Mouse (Mus musculus): Measurements from ENCODE around the gene Pten.
"Not testable (repeated sequence)": the region's sequence is repeated elsewhere in the genome, so short reads cannot be mapped to it uniquely, and the experiment has no call there.

Pten gene

DNA sequence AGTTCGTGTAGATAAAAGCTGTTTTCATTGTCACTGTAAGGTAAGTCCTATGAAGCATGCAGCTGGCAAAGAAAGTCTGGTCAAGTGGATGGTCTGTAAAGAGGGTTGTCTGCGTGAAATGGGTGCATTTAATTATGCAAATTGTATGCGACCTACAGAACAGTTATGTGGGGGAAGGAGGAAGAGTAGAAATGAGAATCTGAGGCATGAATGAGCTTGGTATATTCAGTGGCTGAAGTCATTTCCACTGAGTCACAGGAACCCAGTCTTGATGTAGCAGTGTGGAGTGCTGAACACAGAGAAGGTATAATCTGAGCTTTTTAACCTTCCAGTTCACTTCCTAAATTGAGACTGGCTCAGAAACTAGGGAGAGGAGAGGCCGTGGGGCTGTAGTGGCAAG, 61.5 kb downstream of the Pten start:
- no peak for DNase-seq

DNA sequence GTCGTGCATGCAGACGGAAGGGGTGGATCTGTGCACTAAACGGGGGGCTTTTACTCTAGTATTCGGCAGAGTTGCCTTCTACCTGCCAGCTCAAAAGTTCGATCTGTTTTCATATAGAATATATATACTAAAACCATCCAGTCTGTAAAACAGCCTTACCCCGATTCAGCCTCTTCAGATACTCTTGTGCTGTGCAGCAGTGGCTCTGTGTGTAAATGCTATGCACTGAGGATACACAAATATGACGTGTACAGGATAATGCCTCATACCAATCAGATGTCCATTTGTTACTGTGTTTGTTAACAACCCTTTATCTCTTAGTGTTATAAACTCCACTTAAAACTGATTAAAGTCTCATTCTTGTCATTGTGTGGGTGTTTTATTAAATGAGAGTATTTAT, 65.7 kb downstream of the Pten start:
- not testable (repeated sequence) for DNase-seq

DNA sequence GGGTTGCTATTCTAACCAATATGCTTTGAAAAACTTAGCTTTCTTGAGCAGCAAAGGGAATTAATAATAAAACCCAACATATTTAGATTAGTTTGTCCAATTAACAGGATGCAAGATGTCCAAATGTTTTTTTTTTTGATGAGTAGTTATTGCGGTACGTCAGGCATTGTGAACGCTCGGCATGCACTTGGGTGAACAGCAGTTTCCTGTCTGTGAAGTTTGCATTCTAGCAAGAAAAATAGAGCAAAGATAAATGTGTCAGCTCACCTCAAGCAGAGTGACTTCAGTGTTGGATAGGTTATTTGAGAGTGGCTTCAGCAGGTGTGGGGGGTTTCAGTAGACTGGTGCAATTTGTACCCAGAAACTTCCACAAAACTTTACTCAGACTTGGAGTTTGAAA, 69.3 kb downstream of the Pten start:
- no peak for DNase-seq

DNA sequence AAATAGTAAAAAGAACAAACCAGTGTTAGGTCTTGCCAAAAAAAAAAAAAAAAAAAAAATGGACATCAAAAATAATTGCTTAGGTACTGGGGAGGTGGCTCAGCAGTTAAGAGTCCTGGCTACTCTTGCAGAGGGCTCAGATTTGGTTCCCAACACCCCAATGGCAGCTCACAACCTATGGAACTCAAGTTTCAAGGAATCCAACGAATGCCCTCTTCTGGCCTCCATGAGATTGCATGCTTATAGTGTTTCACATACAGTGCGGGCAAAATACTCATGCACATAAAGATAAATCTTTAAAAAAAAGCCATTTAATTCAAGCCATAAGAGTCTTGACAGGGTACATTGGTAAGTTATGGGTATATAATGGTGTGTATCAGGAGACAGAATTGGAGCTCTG, 72.6 kb downstream of the Pten start:
- no peak for DNase-seq

DNA sequence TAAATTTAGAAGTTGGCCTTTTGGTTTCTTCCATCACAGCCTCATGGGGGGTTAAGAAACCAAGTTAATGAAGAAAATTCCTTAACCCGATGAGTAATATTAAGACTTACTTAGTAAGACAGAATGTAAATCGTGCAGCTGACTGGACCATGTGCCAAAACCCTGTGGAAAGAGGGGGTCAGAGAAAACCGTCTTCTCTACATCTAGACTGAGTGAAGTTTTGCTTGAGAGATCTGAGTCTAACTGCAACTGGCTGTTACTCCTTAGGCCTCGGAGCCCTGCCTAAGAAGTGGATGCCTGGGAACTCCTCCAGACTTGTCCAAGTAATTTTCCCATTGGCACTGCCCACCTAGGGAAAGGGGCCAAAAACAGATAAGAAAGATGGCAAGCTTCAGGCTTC, 74.0 kb downstream of the Pten start:
- DNase-seq = peak; percentile 31 to 43

DNA sequence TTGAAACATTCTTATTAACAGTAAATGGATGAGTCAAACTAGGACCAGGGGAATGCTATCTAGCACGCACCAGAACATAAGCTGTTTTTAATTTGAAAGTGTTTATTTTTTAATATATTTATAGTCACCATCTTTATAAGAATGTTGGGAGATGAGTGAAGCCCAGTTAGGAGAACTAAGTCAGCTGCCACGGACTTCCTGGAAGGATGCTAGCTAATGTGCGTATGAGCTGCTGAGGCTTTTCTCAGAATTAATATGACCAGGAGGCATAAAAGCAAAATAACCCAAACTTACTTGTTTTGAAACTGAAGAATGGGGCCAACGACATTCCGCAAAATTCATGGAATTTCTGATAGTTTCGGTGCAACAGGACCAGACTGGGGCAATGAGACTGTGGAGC, 83.2 kb downstream of the Pten start:
- no peak for DNase-seq

DNA sequence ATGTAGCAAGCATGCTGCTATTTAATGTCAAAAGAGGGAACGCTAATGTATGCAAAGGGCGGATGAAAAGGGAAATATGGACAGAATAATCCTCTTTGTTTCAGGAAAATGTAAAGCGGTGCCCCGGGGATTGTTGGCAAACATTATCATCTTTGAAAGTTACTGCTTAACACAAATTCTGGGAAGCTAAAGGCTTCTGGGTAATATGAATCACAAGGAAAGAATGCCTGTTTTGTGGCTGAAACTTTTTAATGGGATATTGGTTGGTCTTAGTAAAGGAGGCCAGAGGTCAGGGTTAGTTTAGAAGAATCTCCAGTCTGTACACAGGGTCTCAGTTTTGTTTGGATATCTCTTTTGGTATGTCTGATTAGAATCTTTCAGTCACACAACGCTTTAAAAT, 87.2 kb downstream of the Pten start:
- no peak for DNase-seq

DNA sequence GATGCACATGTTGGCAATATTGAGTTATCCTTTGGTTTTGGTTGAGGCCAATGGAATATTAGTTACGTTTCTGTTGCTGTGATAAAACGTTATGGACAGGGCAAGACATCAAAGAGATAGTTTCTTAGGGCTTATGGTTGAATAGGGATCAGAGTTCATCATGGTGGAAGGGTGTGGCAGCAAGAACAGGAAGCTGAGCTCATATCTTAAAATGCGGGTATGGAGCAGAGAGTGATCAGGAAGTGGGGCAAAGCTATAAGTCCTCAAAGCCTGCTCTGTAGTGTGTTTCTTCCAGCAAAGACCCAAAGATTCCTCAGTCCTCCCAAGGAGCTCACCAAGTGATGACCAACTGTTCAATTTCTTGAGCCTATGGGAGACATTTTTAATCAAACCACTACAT, 90.7 kb downstream of the Pten start:
- no peak for DNase-seq

DNA sequence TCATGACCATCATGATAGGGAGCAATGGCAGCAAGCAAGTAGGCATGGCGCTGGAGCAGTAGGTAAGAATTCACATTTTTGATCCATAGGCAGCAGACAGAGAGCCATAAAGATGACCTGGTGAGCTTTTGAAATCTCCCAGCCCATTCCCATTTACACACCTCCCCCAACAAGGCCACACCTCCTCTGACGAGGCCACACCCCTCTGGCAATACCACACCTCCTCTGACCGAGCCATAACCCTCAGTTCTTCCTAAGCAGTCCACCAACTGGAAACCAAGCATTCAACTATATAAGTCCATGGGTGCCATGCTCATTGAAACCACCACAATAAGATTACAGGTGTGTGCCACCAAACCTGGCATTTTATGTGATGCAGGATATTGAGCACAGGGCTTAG, 95.0 kb downstream of the Pten start:
- DNase-seq = no peak

DNA sequence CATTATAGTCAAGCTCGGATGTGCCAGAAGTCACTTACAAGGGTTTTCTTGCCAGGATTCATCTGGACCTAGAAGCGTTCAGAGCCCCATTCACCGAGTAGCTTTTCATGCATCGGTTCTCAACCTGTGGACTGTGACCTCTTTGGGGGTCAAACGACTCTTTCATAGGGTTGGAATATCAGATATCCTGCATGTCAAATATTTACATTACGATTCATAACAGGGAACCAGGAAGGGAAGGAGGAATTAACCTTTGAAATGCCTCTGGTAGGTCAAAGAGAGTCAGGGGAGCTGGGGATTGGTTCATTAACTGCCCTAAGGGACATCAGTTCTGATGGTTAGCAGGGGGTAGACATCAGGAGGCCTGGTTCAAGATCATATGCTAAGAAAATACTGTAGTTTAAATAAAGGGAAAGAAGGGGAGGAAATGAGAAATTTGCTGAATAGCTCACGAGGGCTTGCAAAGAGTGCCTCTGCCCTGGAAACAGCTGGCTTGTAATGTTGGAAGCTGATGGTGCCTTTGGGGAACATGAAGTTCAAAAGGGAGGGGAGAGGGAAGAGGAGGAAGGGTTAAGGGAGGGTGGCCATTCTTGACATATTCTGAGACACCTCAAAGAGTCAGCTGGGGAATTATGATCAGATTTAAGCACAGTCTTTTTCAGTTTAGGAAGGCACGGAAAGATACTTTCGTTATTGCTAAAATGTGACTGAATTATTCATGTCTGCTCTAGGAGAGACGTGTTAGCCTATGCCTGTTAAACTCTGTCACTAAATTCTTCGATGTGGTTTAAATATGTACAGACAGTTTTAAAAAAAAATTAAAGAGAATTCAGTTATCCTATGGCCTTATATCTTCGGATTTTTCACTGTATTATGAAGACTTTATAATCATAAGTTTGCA, 104.6 kb downstream of the Pten start:
- DNase-seq = no peak

DNA sequence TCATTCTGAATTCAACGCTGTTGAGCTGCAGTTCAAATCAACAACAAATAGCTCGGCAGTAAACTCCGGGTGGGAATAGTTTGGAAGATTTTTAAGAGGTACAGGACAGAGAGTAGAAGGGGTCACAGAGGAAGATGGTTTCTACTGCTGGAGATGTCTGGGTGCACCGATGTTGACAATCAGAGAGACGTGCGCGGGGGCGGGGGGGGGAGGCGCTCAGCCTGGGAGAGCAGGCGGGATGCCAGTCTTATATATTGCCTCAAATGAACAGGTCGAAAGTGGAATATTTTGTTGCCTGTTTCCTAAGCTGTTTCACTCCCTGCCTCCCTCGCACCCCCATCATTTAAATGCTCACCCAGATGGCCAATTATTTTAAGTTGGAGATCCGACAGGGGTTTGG, 109.5 kb downstream of the Pten start:
- peak in 1 of 2 experiments; percentile 14 for DNase-seq

DNA sequence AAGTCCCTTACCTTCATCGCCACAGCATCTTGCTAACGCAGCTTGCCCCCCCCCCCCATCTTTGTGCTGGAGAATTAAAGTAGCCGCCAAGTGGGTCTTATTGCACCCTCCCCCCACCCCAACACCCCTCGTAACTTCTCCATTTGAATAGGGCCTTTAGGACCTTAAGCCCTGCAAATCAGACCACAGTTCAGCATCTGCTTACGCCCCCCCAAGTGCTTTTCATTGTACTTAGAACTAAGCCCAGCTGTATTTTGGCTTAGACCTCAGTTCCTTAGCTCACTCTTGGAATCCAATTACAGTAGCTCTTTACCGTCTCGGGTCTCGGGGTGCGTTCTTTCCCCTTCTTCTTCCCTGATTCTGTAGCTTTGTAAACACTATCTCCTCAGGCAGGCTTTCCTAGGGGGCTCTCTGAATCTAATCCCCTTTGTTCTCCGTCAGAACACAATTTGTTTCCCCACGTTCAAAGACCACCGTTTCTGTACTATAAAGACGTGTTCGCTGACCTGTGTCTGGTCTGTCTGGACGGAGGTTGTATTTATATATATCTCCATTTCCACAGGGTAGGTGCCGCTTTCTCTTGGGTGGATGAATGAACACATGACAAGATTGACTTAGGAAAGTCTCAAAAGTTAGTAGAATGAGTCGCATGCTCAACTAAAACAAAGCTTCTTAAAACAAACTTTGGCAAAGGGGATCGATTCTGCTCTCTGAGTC, 110.0 kb downstream of the Pten start:
- DNase-seq = no peak

DNA sequence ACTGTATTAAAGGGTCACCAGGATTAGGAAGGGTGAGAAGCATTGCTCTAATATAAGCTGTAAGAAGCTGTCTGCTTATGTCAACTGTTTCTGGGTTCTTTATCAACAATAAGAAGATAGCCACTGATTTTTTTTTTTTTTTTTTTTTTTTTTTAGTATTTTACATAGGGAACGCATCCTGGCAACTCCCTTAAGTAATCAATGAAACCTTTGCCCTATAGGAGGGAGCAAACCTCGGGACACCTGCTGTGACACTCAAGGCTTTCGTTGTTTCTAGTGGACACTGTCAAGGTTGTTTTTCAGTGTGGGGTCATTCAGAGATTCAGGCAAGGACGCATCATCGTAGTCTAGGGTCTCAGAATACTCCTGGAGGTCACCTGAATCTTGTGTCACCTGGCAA, 111.3 kb downstream of the Pten start:
- no peak for DNase-seq

DNA sequence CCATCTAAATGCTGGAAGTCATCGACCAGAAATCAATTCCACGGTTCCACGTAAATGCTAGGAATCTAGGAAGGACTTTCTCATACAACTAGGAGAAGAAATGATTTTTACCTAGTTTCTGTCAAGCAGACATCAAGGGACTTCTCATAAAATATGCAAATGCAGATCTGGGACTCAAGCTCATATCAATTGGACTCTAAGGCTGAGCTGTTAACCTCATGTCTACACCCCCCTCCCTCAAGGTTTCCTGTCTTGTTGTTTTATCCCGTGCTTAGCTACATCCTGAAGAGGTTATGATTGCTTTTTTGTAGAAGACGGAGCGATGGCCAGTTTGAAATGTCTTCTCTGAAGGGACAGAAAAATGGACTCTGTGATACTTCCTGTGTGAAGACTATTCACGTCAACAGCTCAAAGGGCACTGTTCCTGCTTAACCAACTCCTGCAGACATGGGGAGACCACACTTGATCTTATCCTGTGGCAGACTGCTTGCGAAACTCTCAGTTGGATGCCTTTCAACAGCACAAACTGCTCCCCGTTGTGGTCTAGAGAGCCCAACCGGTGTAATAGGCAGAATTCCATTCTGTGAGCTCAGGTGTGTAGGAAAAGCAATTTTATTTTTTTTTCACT, 111.9 kb downstream of the Pten start:
- peak in 1 of 2 experiments; percentile 5 for DNase-seq

DNA sequence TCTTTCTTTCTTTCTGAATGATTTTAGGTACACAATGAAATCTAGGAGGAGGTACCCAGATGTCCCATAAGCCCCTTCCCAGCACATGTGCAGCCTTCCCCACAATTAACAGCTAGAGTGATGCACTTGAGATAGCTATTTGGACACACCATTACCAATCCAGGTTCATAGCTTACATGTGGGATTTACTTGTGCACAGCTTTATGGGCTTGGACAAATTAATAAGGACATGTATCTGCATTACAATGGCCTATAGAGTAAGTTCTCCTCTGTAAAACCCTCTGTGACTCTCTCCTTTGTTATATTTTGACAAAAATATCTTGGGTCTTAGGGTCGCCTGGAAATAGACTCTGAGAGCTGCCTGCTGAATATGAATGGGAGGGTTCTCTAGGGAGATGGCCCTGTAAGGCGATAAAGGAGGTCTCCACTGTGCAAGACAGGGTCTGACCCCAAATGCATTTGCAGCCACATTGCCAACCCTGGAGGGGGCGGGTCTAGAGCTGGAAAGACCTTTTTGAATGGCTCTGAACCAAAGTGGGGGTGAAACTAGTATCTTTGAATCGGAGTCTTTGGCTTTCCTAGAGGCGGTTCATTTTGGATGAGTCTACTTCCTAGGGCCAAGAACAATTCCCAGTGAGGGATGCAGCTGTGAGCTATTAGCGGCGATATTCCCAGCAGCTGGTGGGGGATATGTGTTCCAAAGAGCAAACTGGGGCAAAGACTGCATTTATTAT, 116.8 kb downstream of the Pten start:
- DNase-seq = no peak

Measured in cerebellum, postnatal 10 days (tissue).